Mouse (Mus musculus): ENCODE results near the gene Atp8a2.

GRCm38 (mm10) chr14:59695160-59695559 lies 501.8 kb downstream of the Atp8a2 start:
- TF ChIP-seq TAL1 (conservative IDR thresholded peaks at IDR 0.05; ENCODE audit: low read depth, low read length), result no peak
- no peak for TF ChIP-seq CTCF (IDR thresholded peaks at IDR 0.05; ENCODE audit: low read depth, low read length)
- no peak for TF ChIP-seq POLR2AphosphoS5 (IDR thresholded peaks at IDR 0.05; ENCODE audit: insufficient replicate concordance, low read depth, low read length)
- no peak for TF ChIP-seq GATA1 (IDR thresholded peaks at IDR 0.05; ENCODE audit: borderline replicate concordance, low read length)
- TF ChIP-seq GATA2 (IDR thresholded peaks at IDR 0.05; ENCODE audit: borderline replicate concordance, low read depth, low read length), result no peak
